Mouse (Mus musculus) kidney, postnatal 14 days (tissue): ENCODE data around the gene Zfp59.

ENCODE experiments used
- DNase-seq: peaks from one replicate; pipeline ENCODE4 v3.0.0; 2022; ENCODE audit warnings: mixed read lengths

The Zfp59 gene

GRCm38 (mm10) chr7:27881721-27882120, 43.3 kb downstream of the Zfp59 start:
- no peak for DNase-seq

GRCm38 (mm10) chr7:27900601-27901000, 62.2 kb downstream of the Zfp59 start:
- DNase-seq: no peak

GRCm38 (mm10) chr7:27905061-27905848, 66.8 kb downstream of the Zfp59 start:
- no peak for DNase-seq
